In genomic region chr7:94180027-94180426, GRCm38 (mm10) we compare ENCODE assay signal across 18 mouse cellular contexts.
DNase-seq lines count a peak whose midpoint lies in the region; ATAC-seq and TF ChIP-seq lines count a peak whose summit lies in the region.
"Had no signal": no experiment of that assay in that cellular context is flagged by ENCODE, and none has a peak within 500 bp of the region (broad histone marks: within the 10 kb centered on the region; RNA-seq: fewer than 3 reads in every experiment).

No protein-coding gene starts in this region.

- H3K4me1 ChIP-seq in intestine, postnatal 0 days (replicated peaks; ENCODE audit: control insufficient read depth, insufficient read depth, low read length): no peaks in the 10 kb centered on the region
- H3K4me1 ChIP-seq in intestine, embryonic 16.5 days (ENCODE audit: control insufficient read depth, insufficient read depth, low read length): no peaks in the 10 kb centered on the region
- H3K4me1 ChIP-seq: embryonic facial prominence, embryonic 12.5 days; heart, embryonic 15.5 days; megakaryocyte, embryonic 14.5 days; neural tube, embryonic 13.5 days had no signal

- no peaks in the 10 kb centered on the region for H3K27me3 ChIP-seq in intestine, postnatal 0 days (replicated peaks; ENCODE audit: control insufficient read depth, insufficient read depth, low read length)
- H3K27me3 ChIP-seq in intestine, embryonic 16.5 days (replicated peaks; ENCODE audit: control insufficient read depth, insufficient read depth, low read length): no peaks in the 10 kb centered on the region
- H3K27me3 ChIP-seq: embryonic facial prominence, embryonic 12.5 days; heart, embryonic 15.5 days; megakaryocyte, embryonic 14.5 days; neural tube, embryonic 13.5 days had no signal

- no peak for ATAC-seq in intestine, postnatal 0 days
- ATAC-seq in intestine, embryonic 16.5 days: no peak
- ATAC-seq in activated CD4-positive, CD25-positive, alpha-beta regulatory T cell, adult 4 months: no peak
- ATAC-seq: CD4-positive, CD25-positive, alpha-beta regulatory T cell, adult 4 months; liver, postnatal 0 days had no signal

- DNase-seq in right cerebral cortex, adult 2 months (ENCODE audit: low spot score in 2 of 2): peak; percentile 2 to 5
- DNase-seq in right cerebral cortex, postnatal 25 days: no peak
- peak; percentile 4 for DNase-seq in adipocyte (ENCODE audit: low spot score)
- DNase-seq in adrenal gland, adult 8-10 months: no peak
- DNase-seq: gastrocnemius, postnatal 10 days; heart, adult 2 months; liver; liver, postnatal 0 days; lung, postnatal 14 days; thymus, adult 2 months had no signal

- no peak overlapping the region for H3K27ac ChIP-seq in intestine, postnatal 0 days (ENCODE audit: low read depth, low read length)
- H3K27ac ChIP-seq in intestine, embryonic 16.5 days (ENCODE audit: low read length): no peak overlapping the region
- H3K27ac ChIP-seq: embryonic facial prominence, embryonic 12.5 days; heart, adult 2 months; heart, embryonic 15.5 days; neural tube, embryonic 13.5 days had no signal

- H3K9ac ChIP-seq in intestine, postnatal 0 days (ENCODE audit: low read depth, low read length): no peak overlapping the region
- H3K9ac ChIP-seq in intestine, embryonic 16.5 days (ENCODE audit: low read depth, low read length): no peak overlapping the region
- H3K9ac ChIP-seq: embryonic facial prominence, embryonic 12.5 days; heart, embryonic 15.5 days; liver, postnatal 0 days; neural tube, embryonic 13.5 days had no signal

- peak; percentile 44 for TF ChIP-seq CTCF in intestine, postnatal 0 days (IDR thresholded peaks at IDR 0.05; ENCODE audit: low read depth)

- H3K4me2 ChIP-seq in intestine, postnatal 0 days (replicated peaks; ENCODE audit: low read depth): no peak overlapping the region
- H3K4me2 ChIP-seq in intestine, embryonic 16.5 days (ENCODE audit: low read depth, low read length): no peak overlapping the region
- H3K4me2 ChIP-seq: embryonic facial prominence, embryonic 12.5 days; heart, embryonic 15.5 days; neural tube, embryonic 13.5 days had no signal

- H3K36me3 ChIP-seq in intestine, postnatal 0 days (ENCODE audit: control insufficient read depth, insufficient read depth): no peaks in the 10 kb centered on the region
- H3K36me3 ChIP-seq in intestine, embryonic 16.5 days (ENCODE audit: control insufficient read depth, insufficient read depth, low read length): no peaks in the 10 kb centered on the region
- H3K36me3 ChIP-seq: embryonic facial prominence, embryonic 12.5 days; heart, embryonic 15.5 days; neural tube, embryonic 13.5 days had no signal

- 79% methylated on average over 2 of the region's 2 CpGs for WGBS in intestine, postnatal 0 days
- WGBS in intestine, embryonic 16.5 days: 74% methylated on average over 2 of the region's 2 CpGs

- no peak overlapping the region for H3K4me3 ChIP-seq in intestine, postnatal 0 days (ENCODE audit: low read depth, low read length)
- no peak overlapping the region for H3K4me3 ChIP-seq in intestine, embryonic 16.5 days (ENCODE audit: low read length)
- H3K4me3 ChIP-seq: embryonic facial prominence, embryonic 12.5 days; heart, adult 2 months; heart, embryonic 15.5 days; megakaryocyte, embryonic 14.5 days; neural tube, embryonic 13.5 days had no signal

- no peaks in the 10 kb centered on the region for H3K9me3 ChIP-seq in intestine, postnatal 0 days (ENCODE audit: control insufficient read depth)
- H3K9me3 ChIP-seq in intestine, embryonic 16.5 days (ENCODE audit: control insufficient read depth, low read length): no peaks in the 10 kb centered on the region
- H3K9me3 ChIP-seq: embryonic facial prominence, embryonic 12.5 days; heart, embryonic 15.5 days; megakaryocyte, embryonic 14.5 days; neural tube, embryonic 13.5 days had no signal

Comparison
In these comparisons a context has a peak if more than half of its experiments do, and no peak if none do; other contexts are left out.
1. DNase-seq: peak in right cerebral cortex, adult 2 months (2 of 2) and adipocyte (single experiment); none in right cerebral cortex, postnatal 25 days (single experiment) and adrenal gland, adult 8-10 months (single experiment).